Mouse (Mus musculus) spleen, postnatal 14 days (tissue): ENCODE data around the gene Camsap1.

Source experiments
- DNase-seq, 2 experiments: peaks; one replicate each; pipeline ENCODE4 v3.0.0; 2021 to 2022; ENCODE audit warnings: low spot score in 2 of 2

Camsap1 gene

DNA sequence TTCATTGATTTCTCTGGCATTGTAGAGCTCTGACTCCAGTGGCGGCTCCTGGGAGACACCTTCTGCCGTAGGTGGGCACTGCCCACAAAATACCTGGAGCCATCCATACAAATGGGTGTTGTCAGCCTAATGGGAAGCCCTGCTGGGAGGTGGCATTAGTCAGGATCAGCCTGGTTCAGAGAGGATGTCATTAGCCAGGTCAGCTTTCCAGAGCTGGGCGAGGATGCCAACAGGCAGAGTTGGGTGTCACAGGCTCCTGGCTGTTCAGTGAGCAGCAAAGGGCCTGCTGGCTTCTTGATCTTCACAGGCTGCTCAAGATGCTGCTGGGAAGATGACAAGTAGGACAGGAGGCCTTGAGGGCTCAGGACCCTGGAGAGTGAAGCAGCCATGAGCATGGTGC, 98.3 kb downstream of the Camsap1 start:
- no peak for DNase-seq

DNA sequence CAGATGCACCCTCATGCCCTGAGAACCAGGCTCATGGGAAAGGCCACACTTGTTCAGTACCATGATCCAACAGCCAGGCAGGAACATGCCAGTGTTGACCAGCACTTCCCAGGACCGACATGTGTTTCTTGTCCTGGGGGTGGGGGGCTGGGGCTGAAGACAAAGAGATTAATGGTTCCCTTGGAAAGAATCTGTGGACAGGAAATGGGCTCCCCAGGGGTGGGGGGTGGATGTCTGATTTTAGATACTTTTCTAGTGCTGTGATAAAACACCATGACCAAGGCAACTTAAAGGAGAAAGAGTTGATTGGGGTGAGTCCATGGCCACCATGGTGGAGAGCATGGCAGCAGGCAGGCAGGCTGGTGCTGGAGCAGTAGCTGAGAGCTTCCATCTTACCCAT, 100.8 kb downstream of the Camsap1 start:
- no peak for DNase-seq

DNA sequence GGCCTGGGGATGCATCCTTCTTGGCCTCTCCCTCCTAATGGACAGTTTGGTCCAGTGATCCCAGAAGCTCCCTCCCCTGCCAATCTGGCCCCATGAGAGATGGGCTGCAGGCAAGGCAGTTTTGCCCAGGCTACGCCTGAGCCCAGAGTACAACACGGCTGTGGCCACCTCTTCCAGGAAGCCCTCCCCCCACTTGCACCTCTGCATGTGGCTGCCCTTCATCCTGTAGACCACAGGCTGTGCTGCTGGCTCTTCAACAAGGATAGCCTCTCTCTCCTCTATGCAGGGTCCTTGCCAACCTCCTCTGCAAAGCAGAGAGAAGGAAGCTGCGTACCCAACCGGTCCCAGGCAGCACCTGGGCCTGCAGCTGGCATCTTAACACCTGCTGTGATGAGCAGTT, 104.0 kb downstream of the Camsap1 start:
- no peak for DNase-seq

DNA sequence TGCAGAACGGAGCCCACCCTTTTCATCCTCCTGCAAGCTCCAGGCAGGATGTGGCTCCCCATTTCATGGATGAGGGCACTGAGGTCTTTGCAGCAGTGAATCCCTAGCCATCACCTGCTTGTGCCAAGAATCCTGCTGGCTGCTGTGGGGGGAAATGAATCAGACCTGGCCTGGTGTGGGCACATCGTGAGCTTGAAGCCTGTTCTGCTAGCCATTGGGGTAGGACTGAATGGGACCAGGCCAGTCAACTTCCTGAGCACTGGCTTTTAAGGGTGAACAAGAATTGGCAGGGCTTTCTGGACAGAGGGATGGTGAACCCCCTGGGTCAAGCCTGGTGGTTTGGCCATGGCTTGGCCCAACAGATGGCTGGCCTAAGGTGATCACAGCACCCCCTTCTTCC, 104.6 kb downstream of the Camsap1 start:
- no peak for DNase-seq

DNA sequence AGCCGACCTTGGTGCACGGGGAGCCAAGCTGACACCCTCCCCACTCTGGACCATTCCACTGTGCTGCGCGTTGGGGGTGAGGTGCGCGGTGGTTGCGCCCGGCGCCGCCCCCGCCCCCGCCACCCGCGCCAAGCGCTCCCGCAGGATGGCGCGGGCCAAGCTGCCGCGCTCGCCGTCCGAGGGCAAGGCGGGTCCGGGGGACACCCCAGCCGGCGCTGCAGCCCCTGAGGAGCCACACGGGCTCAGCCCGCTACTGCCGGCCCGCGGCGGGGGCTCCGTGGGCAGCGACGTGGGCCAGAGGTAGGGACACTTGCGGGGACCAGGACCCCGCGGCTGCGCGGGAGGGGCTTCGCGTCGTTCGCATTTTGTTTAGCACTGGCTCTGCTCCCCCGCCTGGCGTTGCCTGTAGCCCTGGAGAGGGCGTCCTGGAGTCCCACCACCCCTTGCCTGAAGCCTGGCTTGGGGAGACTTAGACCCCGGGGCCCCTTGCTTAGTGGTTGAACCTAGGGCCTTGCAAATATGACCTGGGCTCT, 105.3 kb downstream of the Camsap1 start:
- no peak for DNase-seq

DNA sequence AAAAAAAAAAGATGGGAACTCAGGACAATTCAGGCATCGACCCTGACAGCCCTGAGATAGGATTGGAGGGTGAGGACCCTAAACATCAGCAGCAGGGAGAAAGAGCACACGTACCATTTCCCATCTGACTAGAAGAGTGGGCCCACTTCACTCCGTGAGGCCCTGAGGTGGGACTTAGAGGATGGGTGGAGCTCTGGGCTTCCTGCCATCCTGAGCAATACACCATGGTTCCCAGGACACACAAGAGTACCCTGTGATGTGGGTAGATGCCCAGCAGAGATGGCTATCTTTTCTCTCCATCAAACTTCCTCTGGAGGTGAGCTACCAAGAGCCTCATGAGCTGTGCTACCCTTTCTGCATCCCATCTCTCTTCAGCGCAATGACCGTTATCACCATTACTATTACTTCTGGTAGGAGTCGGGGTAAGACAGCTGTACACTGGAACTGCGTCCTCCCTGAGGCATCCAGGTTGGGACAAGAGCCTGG, 105.8 kb downstream of the Camsap1 start:
- no peak for DNase-seq
